Mouse (Mus musculus) left cerebral cortex, postnatal 4 days (tissue): ENCODE data around the gene Gm5767. TPM values are rescaled to one million over a fixed set of nuclear protein-coding genes. Genes with fewer than 3 reads are reported as not detected.

Source experiments
- DNase-seq: peaks from one replicate; pipeline ENCODE4 v3.0.0-alpha.2; 2022
- intact Hi-C: fragments of 180-260 bp; cut with DNase I; formaldehyde crosslinking; loops from one replicate; pipeline ENCODE4 v1.15.1; 2025
- total RNA-seq, 2 experiments: library from RNA; stranded (reverse); gene quantifications; 2 replicates each; pipeline ENCODE4 v1.2.3; 2021

Gene Gm5767
- total RNA-seq, 2 experiments from 2014 or later: not detected

GRCm38 (mm10) chr16:8668386-8668785 is 12.2 kb upstream of the Gm5767 start:
- DNase-seq: no peak
- intact Hi-C loops: no loop called here

GRCm38 (mm10) chr16:8669432-8669831 is 11.1 kb upstream of the Gm5767 start:
- intact Hi-C loops: no loop called here
- no peak for DNase-seq

- peak; percentile 45 for DNase-seq
- intact Hi-C loops: no loop called here
These were observed 10.2 kb upstream of the Gm5767 start for GRCm38 (mm10) chr16:8670041-8671035.

- DNase-seq: peak; percentile 96
- intact Hi-C loops: no loop called here
These were observed 8.8 kb upstream of the Gm5767 start, which contains the start of gene Carhsp1 for GRCm38 (mm10) chr16:8671551-8672349. TSS of gene Carhsp1 (minus strand) at chr16:8672155.

- DNase-seq: no peak
- intact Hi-C loops: no loop called here
These were observed 8.3 kb upstream of the Gm5767 start for GRCm38 (mm10) chr16:8672350-8672687.

GRCm38 (mm10) chr16:8672811-8673210 is 7.8 kb upstream of the Gm5767 start:
- intact Hi-C loops: no loop called here
- DNase-seq: no peak

- no peak for DNase-seq
- intact Hi-C loops: no loop called here
These were observed 7.2 kb upstream of the Gm5767 start for GRCm38 (mm10) chr16:8673343-8673742.

GRCm38 (mm10) chr16:8674165-8674564 is 6.4 kb upstream of the Gm5767 start:
- peak; percentile 70 for DNase-seq
- intact Hi-C loops: no loop called here

GRCm38 (mm10) chr16:8675559-8675958 is 5.0 kb upstream of the Gm5767 start:
- intact Hi-C loops: loop anchor here (5.0 kb wide), 1 partner anchor 268 kb away; no protein-coding TSS in a partner anchor
- DNase-seq: no peak

- intact Hi-C loops: loop anchor here (2.0 to 5.0 kb wide), 2 partner anchors 181 to 269 kb away; no protein-coding TSS in a partner anchor
- no peak for DNase-seq
These were observed 4.3 kb upstream of the Gm5767 start for GRCm38 (mm10) chr16:8676228-8676627.

- intact Hi-C loops: loop anchor here (2.0 to 5.0 kb wide), 2 partner anchors 182 to 269 kb away; no protein-coding TSS in a partner anchor
- DNase-seq: peak; percentile 61
These were observed 3.8 kb upstream of the Gm5767 start for GRCm38 (mm10) chr16:8676800-8677199.

GRCm38 (mm10) chr16:8678035-8678434 is 2.5 kb upstream of the Gm5767 start:
- intact Hi-C loops: loop anchor here (5.0 kb wide), 1 partner anchor 271 kb away; no protein-coding TSS in a partner anchor
- no peak for DNase-seq

GRCm38 (mm10) chr16:8678676-8679075 is 1.9 kb upstream of the Gm5767 start:
- no peak for DNase-seq
- intact Hi-C loops: loop anchor here (5.0 kb wide), 1 partner anchor 271 kb away; no protein-coding TSS in a partner anchor

GRCm38 (mm10) chr16:8679780-8680179 is 790 bp upstream of the Gm5767 start:
- intact Hi-C loops: loop anchor here (5.0 kb wide), 1 partner anchor 272 kb away; no protein-coding TSS in a partner anchor
- DNase-seq: no peak

- DNase-seq: no peak
- intact Hi-C loops: no loop called here
These were observed 4.5 kb downstream of the Gm5767 start for GRCm38 (mm10) chr16:8685087-8685486.

- intact Hi-C loops: no loop called here
These were observed 5.7 kb downstream of the Gm5767 start for GRCm38 (mm10) chr16:8686121-8686870.

GRCm38 (mm10) chr16:8686871-8687535 is 6.4 kb downstream of the Gm5767 start:
- intact Hi-C loops: no loop called here
- DNase-seq: peak; percentile 77

More at GRCm38 (mm10) chr16:8686121-8686870, 5.7 kb downstream of the Gm5767 start:
- DNase-seq: peak; percentile 83

- intact Hi-C loops: no loop called here
- DNase-seq: no peak
These were observed 7.1 kb downstream of the Gm5767 start for GRCm38 (mm10) chr16:8687559-8688112.

- intact Hi-C loops: loop anchor here (5.0 kb wide), 1 partner anchor 162 kb away; no protein-coding TSS in a partner anchor
- DNase-seq: peak; percentile 92
These were observed 9.5 kb downstream of the Gm5767 start for GRCm38 (mm10) chr16:8689979-8690656.
